In genomic region chr19:11516845-11517244, GRCm38 (mm10) we compare ENCODE assay signal across 27 mouse cellular contexts. TPM values are rescaled to one million over a fixed set of nuclear protein-coding genes. Genes with fewer than 3 reads are reported as not detected.
DNase-seq lines count a peak whose midpoint lies in the region; ATAC-seq and TF ChIP-seq lines count a peak whose summit lies in the region.
"Had no signal": no experiment of that assay in that cellular context is flagged by ENCODE, and none has a peak within 500 bp of the region (broad histone marks: within the 10 kb centered on the region; RNA-seq: fewer than 3 reads in every experiment).

No protein-coding gene starts in this region.

- H3K9ac ChIP-seq in liver, adult 2 months (ENCODE audit: low read depth, low read length), result no peak overlapping the region
- H3K9ac ChIP-seq in liver, postnatal 0 days (replicated peaks), result no peak overlapping the region
- H3K9ac ChIP-seq: embryonic facial prominence, embryonic 13.5 days; heart, embryonic 12.5 days; limb, embryonic 12.5 days; liver, embryonic 14.5 days; neural tube, embryonic 13.5 days; stomach, embryonic 15.5 days had no signal

- no peaks in the 10 kb centered on the region for H3K27me3 ChIP-seq in liver, adult 2 months (ENCODE audit: control insufficient read depth, insufficient read depth, low read length)
- H3K27me3 ChIP-seq in liver, postnatal 0 days (ENCODE audit: insufficient read depth, low read length), result no peaks in the 10 kb centered on the region
- H3K27me3 ChIP-seq: embryonic facial prominence, embryonic 13.5 days; heart, embryonic 12.5 days; limb, embryonic 12.5 days; neural tube, embryonic 13.5 days; stomach, embryonic 15.5 days had no signal

- no peak for TF ChIP-seq CTCF in liver, adult 2 months (IDR thresholded peaks at IDR 0.05; ENCODE audit: low read depth, low read length)
- no peak for TF ChIP-seq CTCF in liver, postnatal 0 days (IDR thresholded peaks at IDR 0.05; ENCODE audit: low read depth)

- no peaks in the 10 kb centered on the region for H3K36me3 ChIP-seq in liver, adult 2 months (ENCODE audit: control insufficient read depth, insufficient read depth, low read length)
- H3K36me3 ChIP-seq in liver, postnatal 0 days (replicated peaks; ENCODE audit: insufficient read depth, low read length), result no peaks in the 10 kb centered on the region
- H3K36me3 ChIP-seq: embryonic facial prominence, embryonic 13.5 days; heart, embryonic 12.5 days; limb, embryonic 12.5 days; neural tube, embryonic 13.5 days; stomach, embryonic 15.5 days had no signal

- TF ChIP-seq EP300 in liver, postnatal 0 days (IDR thresholded peaks at IDR 0.05; ENCODE audit: low read depth), result no peak

- no peak for TF ChIP-seq POLR2A in liver, adult 2 months (IDR thresholded peaks at IDR 0.05; ENCODE audit: extremely low read depth, insufficient read depth, low read length)

- H3K27ac ChIP-seq in liver, adult 2 months (replicated peaks; ENCODE audit: insufficient read depth, low read depth, low read length), result no peak overlapping the region
- no peak overlapping the region for H3K27ac ChIP-seq in liver, postnatal 0 days (ENCODE audit: low read depth)
- H3K27ac ChIP-seq: embryonic facial prominence, embryonic 13.5 days; hindbrain, postnatal 0 days; limb, embryonic 12.5 days; liver, embryonic 14.5 days; neural tube, embryonic 13.5 days; stomach, embryonic 15.5 days had no signal

- H3K4me3 ChIP-seq in liver, adult 2 months (ENCODE audit: insufficient read depth, low read depth, low read length), result no peak overlapping the region
- no peak overlapping the region for H3K4me3 ChIP-seq in liver, postnatal 0 days (ENCODE audit: low read depth, low read length)
- H3K4me3 ChIP-seq: embryonic facial prominence, embryonic 13.5 days; heart, embryonic 12.5 days; limb, embryonic 12.5 days; neural tube, embryonic 13.5 days; stomach, embryonic 15.5 days had no signal

- WGBS in liver, adult 2 months, result 71% methylated on average over 4 of the region's 4 CpGs
- 41% methylated on average over 4 of the region's 4 CpGs for WGBS in liver, postnatal 0 days (ENCODE audit: insufficient replicate concordance)

- no peak overlapping the region for H3K4me2 ChIP-seq in liver, postnatal 0 days (ENCODE audit: low read depth, low read length)
- H3K4me2 ChIP-seq: embryonic facial prominence, embryonic 13.5 days; heart, embryonic 12.5 days; limb, embryonic 12.5 days; neural tube, embryonic 13.5 days; stomach, embryonic 15.5 days had no signal

- no peak for ATAC-seq in liver, postnatal 0 days
- ATAC-seq: hindbrain, postnatal 0 days; lung, postnatal 0 days had no signal

- peak; percentile 38 for DNase-seq in liver, adult 2 months (ENCODE audit: extremely low read depth, low read depth, low spot score)
- no peak for DNase-seq in liver, postnatal 0 days
- DNase-seq in CD8-positive naive resting alpha-beta T cell, adult 2 months (ENCODE audit: low read depth in 2 of 2, low spot score in 2 of 2), result peak; percentile 64 to 81
- peak; percentile 88 for DNase-seq in naive thymus-derived CD4-positive, alpha-beta T cell, adult 2 months (ENCODE audit: low read depth)
- peak; percentile 72 for DNase-seq in thymus, postnatal 14 days
- DNase-seq in adipocyte (ENCODE audit: low spot score), result no peak
- DNase-seq in neural tube, embryonic 10.5 days (ENCODE audit: extremely low spot score, low spot score), result no peak
- no peak for DNase-seq in gastrocnemius, adult 18-20 months (ENCODE audit: low spot score)
- DNase-seq: adrenal gland, adult 8-10 months; cerebellum, adult 8-10 months; gastrocnemius, postnatal 36 days; kidney, adult 2 months; kidney, postnatal 14 days; right cerebral cortex, postnatal 4 days had no signal

- no peaks in the 10 kb centered on the region for H3K9me3 ChIP-seq in liver, postnatal 0 days (ENCODE audit: low read length)
- H3K9me3 ChIP-seq: embryonic facial prominence, embryonic 13.5 days; heart, embryonic 12.5 days; limb, embryonic 12.5 days; neural tube, embryonic 13.5 days; stomach, embryonic 15.5 days had no signal

- H3K79me2 ChIP-seq in liver, adult 2 months (ENCODE audit: control insufficient read depth, insufficient read depth, low read length), result no peaks in the 10 kb centered on the region

- H3K4me1 ChIP-seq in liver, adult 2 months (ENCODE audit: control insufficient read depth, insufficient read depth, low read length), result peaks cover 6% of the 10 kb centered on the region; the same call in 1 of the 2 replicates
- H3K4me1 ChIP-seq in liver, postnatal 0 days (ENCODE audit: insufficient read depth), result peaks cover 13% of the 10 kb centered on the region
- H3K4me1 ChIP-seq: embryonic facial prominence, embryonic 13.5 days; heart, embryonic 12.5 days; limb, embryonic 12.5 days; neural tube, embryonic 13.5 days; stomach, embryonic 15.5 days had no signal

RNA-seq across cellular contexts. Expression of gene Ms4a6b, which starts 0.5 kb away (rescaled TPM):
- total RNA-seq in liver, adult 2 months (2014; rRNA removed), result 3.2 and 4.7 TPM in 2 replicates
- 0.61 and 0.98 TPM in 2 replicates for polyA plus RNA-seq in liver, adult 2 months (2012; rRNA removed)
- 3.2 and 3.8 TPM in 2 replicates for polyA plus RNA-seq in liver, postnatal 0 days (2015; fragmentation: Nextera tagmentation; extraction: Ambion mirVana)
- 1 to 10 TPM; 1.7 to 3.0 TPM for total RNA-seq in gastrocnemius, adult 18-20 months (2021)
- total RNA-seq: ES-E14 had no signal

RNA-seq across cellular contexts. Expression of gene Ms4a4d, which starts 19.8 kb away (rescaled TPM):
- 3.5 and 3.8 TPM in 2 replicates for total RNA-seq in liver, adult 2 months (2014; rRNA removed)
- 3.9 and 7.1 TPM in 2 replicates for polyA plus RNA-seq in liver, adult 2 months (2012; rRNA removed)
- 1.5 and 1.7 TPM in 2 replicates for polyA plus RNA-seq in liver, postnatal 0 days (2015; fragmentation: Nextera tagmentation; extraction: Ambion mirVana)
- 1 to 10 TPM; 2.5 to 3.6 TPM for total RNA-seq in gastrocnemius, adult 18-20 months (2021)
- total RNA-seq: hindbrain, postnatal 0 days; megakaryocyte-erythroid progenitor cell, adult 5-6 weeks; midbrain, postnatal 0 days had no signal
- polyA plus RNA-seq: cortical plate, adult 2 months; frontal cortex, adult 2 months; hindbrain, postnatal 0 days; midbrain, postnatal 0 days had no signal

RNA-seq across cellular contexts. Expression of gene Gm8369, which starts 31.1 kb away (rescaled TPM):
- total RNA-seq in liver, adult 2 months (2014; rRNA removed), result 1.1 and 1.4 TPM in 2 replicates
- polyA plus RNA-seq in liver, adult 2 months (2012; rRNA removed), result 0.22 and 0.48 TPM in 2 replicates
- 1.6 and 2.1 TPM in 2 replicates for polyA plus RNA-seq in liver, postnatal 0 days (2015; fragmentation: Nextera tagmentation; extraction: Ambion mirVana)
- not detected for total RNA-seq in gastrocnemius, adult 18-20 months (2021)
- total RNA-seq: ES-E14; hindbrain, postnatal 0 days; midbrain, postnatal 0 days had no signal
- polyA plus RNA-seq: embryonic facial prominence, embryonic 13.5 days; heart, embryonic 12.5 days; hindbrain, postnatal 0 days; limb, embryonic 12.5 days; midbrain, postnatal 0 days; neural tube, embryonic 13.5 days; stomach, embryonic 15.5 days had no signal

RNA-seq across cellular contexts. Expression of gene Ms4a6c, which starts 47.7 kb away (rescaled TPM):
- 5.6 and 6.6 TPM in 2 replicates for total RNA-seq in liver, adult 2 months (2014; rRNA removed)
- polyA plus RNA-seq in liver, adult 2 months (2012; rRNA removed), result 1.0 and 1.8 TPM in 2 replicates
- polyA plus RNA-seq in liver, postnatal 0 days (2015; fragmentation: Nextera tagmentation; extraction: Ambion mirVana), result 13.1 and 13.4 TPM in 2 replicates
- 1 to 10 TPM; 1.7 to 2.2 TPM for total RNA-seq in gastrocnemius, adult 18-20 months (2021)
- total RNA-seq: ES-E14 had no signal

Comparison
In these comparisons a context has a peak if more than half of its experiments do, and no peak if none do; other contexts are left out.
1. DNase-seq: peak in liver, adult 2 months (single experiment), CD8-positive naive resting alpha-beta T cell, adult 2 months (2 of 2), naive thymus-derived CD4-positive, alpha-beta T cell, adult 2 months (single experiment) and thymus, postnatal 14 days (single experiment); none in liver, postnatal 0 days (single experiment), adipocyte (single experiment), neural tube, embryonic 10.5 days (single experiment) and gastrocnemius, adult 18-20 months (single experiment).